Mouse (Mus musculus) MEL (cell line): Measurements from ENCODE around the gene Klk7. TPM values are rescaled to one million over a fixed set of nuclear protein-coding genes. Genes with fewer than 3 reads are reported as not detected.

Experiments
- DNase-seq: peaks from one replicate; pipeline ENCODE4 v3.0.0; 2011; ENCODE audit warnings: low read depth, low spot score
- H3K27ac ChIP-seq: 2 replicates; pipeline ENCODE4 v1.5.1; 2012; ENCODE audit warnings: low read depth, mild to moderate bottlenecking, control low read depth, low read length, moderate library complexity; ENCODE audit not compliant: control insufficient read depth
- H3K27me3 ChIP-seq, 2 experiments: fragments of 150-350 bp in 1 of 2; sonication (generic) in 1 of 2; 2 replicates each; pipeline ENCODE4 v1.6.1; 2012; ENCODE audit warnings: low read length in 2 of 2, mild to moderate bottlenecking in 2 of 2, improper control_type of control experiment in 1 of 2, moderate library complexity in 1 of 2; ENCODE audit not compliant: insufficient read depth in 2 of 2, control insufficient read depth in 1 of 2
- H3K36me3 ChIP-seq, 2 experiments: 2 replicates each; pipeline ENCODE4 v1.6.1; 2012 to 2014; ENCODE audit warnings: low read length in 2 of 2, improper control_type of control experiment in 1 of 2, inconsistent platforms in 1 of 2, mild to moderate bottlenecking in 1 of 2; ENCODE audit not compliant: insufficient read depth in 2 of 2, control insufficient read depth in 1 of 2
- H3K4me1 ChIP-seq, 2 experiments: fragments of 150-350 bp in 1 of 2; sonication (generic) in 1 of 2; 2 replicates each; pipeline ENCODE4 v1.6.1; 2012; ENCODE audit warnings: low read length in 2 of 2, improper control_type of control experiment in 1 of 2, mild to moderate bottlenecking in 1 of 2; ENCODE audit not compliant: insufficient read depth in 2 of 2, control insufficient read depth in 1 of 2
- H3K4me3 ChIP-seq, 2 experiments: fragments of 150-350 bp in 1 of 2; sonication (generic) in 1 of 2; 2 replicates each; pipeline ENCODE4 v1.5.1; 2012; ENCODE audit warnings: low read depth in 2 of 2, low read length in 2 of 2, mild to moderate bottlenecking in 2 of 2, moderate library complexity in 2 of 2, control low read depth in 1 of 2, improper control_type of control experiment in 1 of 2; ENCODE audit not compliant: control insufficient read depth in 1 of 2, insufficient read depth in 1 of 2
- H3K79me2 ChIP-seq: 2 replicates; pipeline ENCODE4 v1.6.1; 2012; ENCODE audit warnings: mild to moderate bottlenecking, low read length, moderate library complexity; ENCODE audit not compliant: control insufficient read depth, poor library complexity, insufficient read depth
- H3K9ac ChIP-seq: 2 replicates; pipeline ENCODE4 v1.6.1; 2012; ENCODE audit warnings: low read depth, mild to moderate bottlenecking, control low read depth, low read length, moderate library complexity; ENCODE audit not compliant: control insufficient read depth, poor library complexity, severe bottlenecking
- H3K9me3 ChIP-seq: fragments of 150-350 bp; sonication (generic); replicated peaks from 2 replicates; pipeline ENCODE4 v1.6.1; 2012; ENCODE audit warnings: mild to moderate bottlenecking, low read length, improper control_type of control experiment, moderate library complexity; ENCODE audit not compliant: insufficient read depth
- BHLHE40 ChIP-seq: IDR thresholded peaks from 2 replicates; pipeline ENCODE4 v1.6.1; 2012; ENCODE audit warnings: low read depth, mild to moderate bottlenecking, inconsistent platforms, low read length, improper control_type of control experiment, borderline replicate concordance
- CTCF ChIP-seq, 3 experiments: IDR thresholded peaks in 2 of 3; conservative IDR thresholded peaks in 1 of 3; 2 replicates each; pipeline ENCODE4 v1.5.1; 2011 to 2012; ENCODE audit warnings: low read length in 3 of 3, low read depth in 2 of 3, mild to moderate bottlenecking in 2 of 3, improper control_type of control experiment in 1 of 3, inconsistent platforms in 1 of 3, mixed read lengths in 1 of 3, moderate library complexity in 1 of 3; ENCODE audit not compliant: control insufficient read depth in 1 of 3, insufficient read depth in 1 of 3, poor library complexity in 1 of 3, severe bottlenecking in 1 of 3
- ETS1 ChIP-seq: IDR thresholded peaks from 2 replicates; pipeline ENCODE4 v1.6.1; 2012; ENCODE audit warnings: low read depth, mild to moderate bottlenecking, inconsistent platforms, low read length, improper control_type of control experiment, moderate library complexity
- HCFC1 ChIP-seq: IDR thresholded peaks from 2 replicates; pipeline ENCODE4 v1.6.1; 2012; ENCODE audit warnings: low read depth, mild to moderate bottlenecking, inconsistent platforms, low read length, improper control_type of control experiment, moderate library complexity
- KAT2A ChIP-seq: conservative IDR thresholded peaks from 2 replicates; pipeline ENCODE4 v1.6.1; 2012; ENCODE audit warnings: low read depth, low read length, improper control_type of control experiment, inconsistent platforms
- MAX ChIP-seq: IDR thresholded peaks from 2 replicates; pipeline ENCODE4 v1.6.1; 2011; ENCODE audit warnings: low read length, improper control_type of control experiment
- NRF1 ChIP-seq: IDR thresholded peaks from 2 replicates; pipeline ENCODE4 v1.6.1; 2014; ENCODE audit warnings: low read depth, mild to moderate bottlenecking, inconsistent platforms, low read length, improper control_type of control experiment, moderate library complexity; ENCODE audit not compliant: poor library complexity, insufficient read depth, severe bottlenecking
- POLR2A ChIP-seq, 2 experiments: IDR thresholded peaks; 2 replicates each; pipeline ENCODE4 v1.6.1; 2011 to 2012; ENCODE audit warnings: low read length in 2 of 2, mild to moderate bottlenecking in 2 of 2, control low read depth in 1 of 2, improper control_type of control experiment in 1 of 2, low read depth in 1 of 2, moderate library complexity in 1 of 2; ENCODE audit not compliant: control insufficient read depth in 1 of 2, insufficient read depth in 1 of 2, poor library complexity in 1 of 2
- POLR2AphosphoS2 ChIP-seq: IDR thresholded peaks from 2 replicates; pipeline ENCODE4 v1.6.1; 2011; ENCODE audit warnings: low read length, improper control_type of control experiment
- RAD21 ChIP-seq: IDR thresholded peaks from 2 replicates; pipeline ENCODE4 v1.6.1; 2011; ENCODE audit warnings: mild to moderate bottlenecking, low read depth, low read length, improper control_type of control experiment
- TBP ChIP-seq: IDR thresholded peaks from 2 replicates; pipeline ENCODE4 v1.8.0; 2011; ENCODE audit warnings: low read depth, low read length, improper control_type of control experiment
- TCF12 ChIP-seq: IDR thresholded peaks from 2 replicates; pipeline ENCODE4 v1.6.1; 2014; ENCODE audit warnings: low read depth, mild to moderate bottlenecking, inconsistent platforms, low read length, improper control_type of control experiment, moderate library complexity
- USF1 ChIP-seq: IDR thresholded peaks from 2 replicates; pipeline ENCODE4 v1.6.1; 2014; ENCODE audit warnings: low read depth, mild to moderate bottlenecking, inconsistent platforms, low read length, improper control_type of control experiment, moderate library complexity
- USF2 ChIP-seq, 2 experiments: IDR thresholded peaks; 2 replicates each; pipeline ENCODE4 v1.6.1; 2011 to 2012; ENCODE audit warnings: improper control_type of control experiment in 2 of 2, low read length in 2 of 2, borderline replicate concordance in 1 of 2, inconsistent platforms in 1 of 2, low read depth in 1 of 2, mild to moderate bottlenecking in 1 of 2; ENCODE audit not compliant: insufficient read depth in 1 of 2
- ZC3H11A ChIP-seq: IDR thresholded peaks from 2 replicates; pipeline ENCODE4 v1.6.1; 2012; ENCODE audit warnings: low read depth, mild to moderate bottlenecking, inconsistent platforms, low read length, improper control_type of control experiment
- ZKSCAN1 ChIP-seq: IDR thresholded peaks from 2 replicates; pipeline ENCODE4 v1.6.1; 2012; ENCODE audit warnings: low read depth, mild to moderate bottlenecking, inconsistent platforms, low read length, improper control_type of control experiment, moderate library complexity
- ZMIZ1 ChIP-seq: IDR thresholded peaks from 2 replicates; pipeline ENCODE4 v1.6.1; 2012; ENCODE audit warnings: low read depth, mild to moderate bottlenecking, inconsistent platforms, low read length, improper control_type of control experiment, moderate library complexity
- ZNF384 ChIP-seq: IDR thresholded peaks from 2 replicates; pipeline ENCODE4 v1.6.1; 2012; ENCODE audit warnings: low read depth, mild to moderate bottlenecking, inconsistent platforms, low read length, improper control_type of control experiment
- polyA plus RNA-seq, 2 experiments: library from polyadenylated mRNA; stranded (reverse) in 1 of 2; unstranded in 1 of 2; fragments of >175 nt in 1 of 2; fragments of >200 nt in 1 of 2; gene quantifications; 2 replicates each; pipeline versions ENCODE4 v1.2.1 to v1.2.4; 2012; ENCODE audit warnings: low replicate concordance in 2 of 2, low read depth in 1 of 2; ENCODE audit not compliant: insufficient read length in 2 of 2, insufficient read depth in 1 of 2, missing spikeins in 1 of 2
- total RNA-seq: library from RNA; depleted of rRNA; stranded (reverse); fragments of 300-350 nt; gene quantifications from 2 replicates; pipeline ENCODE4 v1.2.3, GENCODE M21; 2012

Gene Klk7
- total and polyA plus RNA-seq, 3 experiments, result not detected

DNA sequence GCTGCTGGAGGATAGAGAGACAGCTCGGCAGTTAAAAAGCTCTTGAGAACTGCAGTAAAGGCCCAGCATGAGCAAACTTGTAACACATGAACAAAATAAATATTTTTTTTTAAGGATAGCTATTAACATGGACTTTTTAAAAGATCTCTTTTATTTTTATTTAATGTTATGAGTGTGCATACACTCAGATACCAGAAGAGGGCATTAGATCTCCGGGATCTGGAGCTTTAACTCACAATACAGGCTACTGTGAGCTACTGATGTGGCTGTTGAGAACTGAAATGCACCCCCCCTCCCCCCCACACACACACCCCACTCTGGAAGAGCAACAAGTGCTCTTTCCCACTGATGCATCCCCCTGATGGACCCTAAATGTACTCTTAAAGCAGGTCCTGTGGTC, 21.8 kb upstream of the Klk7 start:
- no peak overlapping the region for H3K9ac ChIP-seq
- H3K27ac ChIP-seq, result no peak overlapping the region
- DNase-seq, result no peak
- no peaks in the 10 kb centered on the region for H3K36me3 ChIP-seq
- TF ChIP-seq ZC3H11A (no peak), TBP (no peak), POLR2AphosphoS2 (no peak), TCF12 (no peak)
- no peaks in the 10 kb centered on the region for H3K27me3 ChIP-seq
- no peak overlapping the region for H3K4me3 ChIP-seq
- H3K9me3 ChIP-seq, result no peaks in the 10 kb centered on the region
- no peaks in the 10 kb centered on the region for H3K79me2 ChIP-seq
- H3K4me1 ChIP-seq, result no peaks in the 10 kb centered on the region

DNA sequence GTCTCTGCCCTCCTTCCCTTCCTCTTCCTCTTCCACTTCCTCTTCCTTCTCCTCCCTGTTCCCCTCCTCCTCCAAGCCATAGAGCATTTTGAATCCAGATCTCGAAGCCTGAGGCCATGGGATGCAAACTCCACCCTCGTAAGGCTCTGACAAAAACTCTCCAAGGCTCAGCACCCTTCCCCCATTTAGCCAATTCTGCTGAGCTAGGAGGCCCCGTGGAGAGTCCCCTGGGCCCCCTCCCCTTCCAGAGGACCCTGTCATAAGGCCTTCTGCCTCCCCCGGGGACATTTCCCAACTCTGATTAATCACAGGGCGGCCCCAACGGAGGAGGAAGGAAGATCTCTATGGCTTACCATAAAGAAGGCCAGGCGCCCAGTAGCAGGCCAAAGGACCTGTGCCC, 19.5 kb upstream of the Klk7 start, which contains the start of gene Klk9:
Klk9 (plus strand) TSS at position 301 of the 400 bp plus-strand sequence.
- no peak for DNase-seq
- H3K27me3 ChIP-seq, result no peaks in the 10 kb centered on the region
- no peaks in the 10 kb centered on the region for H3K79me2 ChIP-seq
- no peaks in the 10 kb centered on the region for H3K9me3 ChIP-seq
- no peak for TF ChIP-seq ZC3H11A
- TF ChIP-seq ZNF384, result no peak
- no peak for TF ChIP-seq MAX
- TF ChIP-seq USF1, result no peak
- TF ChIP-seq ZKSCAN1, result no peak
- TF ChIP-seq HCFC1, result no peak
- no peak for TF ChIP-seq BHLHE40
- TF ChIP-seq CTCF (IDR thresholded peaks at IDR 0.05 in 2 of 3, conservative IDR thresholded peaks at IDR 0.05 in 1 of 3; ENCODE audit: control insufficient read depth in 1 of 3, insufficient read depth in 1 of 3, low read depth in 2 of 3, low read length in 3 of 3, poor library complexity in 1 of 3, severe bottlenecking in 1 of 3), result no peak
- TF ChIP-seq POLR2A (IDR thresholded peaks at IDR 0.05; ENCODE audit: control insufficient read depth in 1 of 2, insufficient read depth in 1 of 2, low read depth in 1 of 2, low read length in 2 of 2, poor library complexity in 1 of 2), result no peak
- TF ChIP-seq ETS1, result no peak
- TF ChIP-seq NRF1, result no peak
- no peak for TF ChIP-seq KAT2A
- TF ChIP-seq ZMIZ1, result no peak
- TF ChIP-seq RAD21, result no peak
- TF ChIP-seq USF2 (IDR thresholded peaks at IDR 0.05; ENCODE audit: borderline replicate concordance in 1 of 2, insufficient read depth in 1 of 2, low read depth in 1 of 2, low read length in 2 of 2), result no peak
- no peaks in the 10 kb centered on the region for H3K36me3 ChIP-seq
- H3K4me1 ChIP-seq, result no peaks in the 10 kb centered on the region
- no peak within 1 kb of the TSS for H3K9ac ChIP-seq
- H3K4me3 ChIP-seq, result no peak within 1 kb of the TSS
- no peak within 1 kb of the TSS for H3K27ac ChIP-seq
